Mouse (Mus musculus) kidney, postnatal 0 days (tissue): ENCODE data around the gene C330007P06Rik. TPM values are rescaled to one million over a fixed set of nuclear protein-coding genes. Genes with fewer than 3 reads are reported as not detected.

ENCODE experiments used
- ATAC-seq: fragments of 200-750 bp; cut with Nextera tagmentation; replicated peaks from 2 replicates; pipeline ENCODE4 v1.8.0; 2017; ENCODE audit warnings: low read depth, moderate number of reproducible peaks, moderate TSS enrichment, moderate library complexity; ENCODE audit not compliant: low FRiP score
- DNase-seq: peaks from one replicate; pipeline ENCODE4 v3.0.0-alpha.2; 2016; ENCODE audit warnings: low spot score
- H3K27ac ChIP-seq: fragments of 300-500 bp; sonication (generic); 2 replicates; pipeline ENCODE4 v1.5.1; 2014; ENCODE audit warnings: mild to moderate bottlenecking
- H3K27me3 ChIP-seq: fragments of 300-500 bp; sonication (generic); 2 replicates; pipeline ENCODE4 v1.6.1; 2014; ENCODE audit warnings: low read length, mixed read lengths; ENCODE audit not compliant: insufficient read depth
- H3K36me3 ChIP-seq: fragments of 300-500 bp; sonication (generic); 2 replicates; pipeline ENCODE4 v1.6.1; 2014; ENCODE audit warnings: low read length, mixed read lengths; ENCODE audit not compliant: insufficient read depth
- H3K4me1 ChIP-seq: fragments of 300-500 bp; sonication (generic); replicated peaks from 2 replicates; pipeline ENCODE4 v1.6.1; 2014; ENCODE audit warnings: antibody characterized with exemption, low read length, mixed read lengths; ENCODE audit not compliant: insufficient read depth
- H3K4me2 ChIP-seq: fragments of 300-500 bp; sonication (generic); 2 replicates; pipeline ENCODE4 v1.6.1; 2014; ENCODE audit warnings: mild to moderate bottlenecking, low read length, moderate library complexity, mixed read lengths
- H3K4me3 ChIP-seq: fragments of 300-500 bp; sonication (generic); replicated peaks from 2 replicates; pipeline ENCODE4 v1.5.1; 2014; ENCODE audit warnings: low read depth, low read length
- H3K9ac ChIP-seq: fragments of 300-500 bp; sonication (generic); 2 replicates; pipeline ENCODE4 v1.6.1; 2014; ENCODE audit warnings: low read depth, low read length
- H3K9me3 ChIP-seq: fragments of 300-500 bp; sonication (generic); replicated peaks from 2 replicates; pipeline ENCODE4 v1.6.1; 2016; ENCODE audit warnings: low read length, inconsistent platforms, mixed read lengths
- CTCF ChIP-seq: IDR thresholded peaks from 2 replicates; pipeline ENCODE4 v1.5.1; 2016; ENCODE audit warnings: antibody characterized with exemption, low read depth, mild to moderate bottlenecking, moderate library complexity
- WGBS: fragments of 180-500 bp; shearing (Covaris S2); extraction: QIAGEN DNeasy Blood & Tissue Kit; methylation state at CpG from one replicate; pipeline ENCODE4 v1.1.7; 2014; 5-methylcytosine and 5-hydroxymethylcytosine counted together
- polyA plus RNA-seq: library from polyadenylated mRNA; unstranded; fragments of >200 nt; fragmentation: Nextera tagmentation; extraction: Ambion mirVana; gene quantifications from 2 replicates; pipeline ENCODE4 v1.2.1, GENCODE M21; 2015

C330007P06Rik gene
- polyA plus RNA-seq, 1 experiment from 2014 or later, result 22.5 TPM

- H3K27me3 ChIP-seq, result no peaks in the 10 kb centered on the region
- no peak for TF ChIP-seq CTCF
- H3K27ac ChIP-seq, result no peak overlapping the region
- no peaks in the 10 kb centered on the region for H3K4me1 ChIP-seq
- ATAC-seq, result no peak
- no peaks in the 10 kb centered on the region for H3K36me3 ChIP-seq
- no peaks in the 10 kb centered on the region for H3K9me3 ChIP-seq
- no peak overlapping the region for H3K4me2 ChIP-seq
- DNase-seq, result no peak
- no peak overlapping the region for H3K9ac ChIP-seq
- no peak overlapping the region for H3K4me3 ChIP-seq
- WGBS, result 74% methylated on average over 6 of the region's 6 CpGs
Measured at GRCm38 (mm10) chrX:36841698-36842097, 32.2 kb downstream of the C330007P06Rik start.

DNA sequence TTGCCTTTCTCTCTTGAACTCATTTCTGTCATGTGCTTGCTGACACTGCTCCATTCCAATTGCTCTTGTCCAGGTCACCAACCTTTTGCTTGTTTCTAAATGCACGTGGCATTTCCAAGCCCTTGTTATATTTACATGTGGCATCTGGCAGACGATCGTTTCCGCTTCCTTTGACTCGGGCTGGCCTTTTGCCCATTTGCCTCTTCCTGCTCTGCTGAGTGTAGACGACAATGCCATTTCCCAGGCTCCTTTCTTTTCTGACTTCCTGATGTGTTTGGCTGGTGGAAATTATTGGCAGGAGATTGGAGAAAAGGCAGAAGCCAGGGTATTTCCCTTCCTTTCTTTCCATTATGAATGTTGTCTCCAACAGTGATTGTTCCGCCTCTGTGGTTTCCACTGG lies 34.5 kb downstream of the C330007P06Rik start:
- no peaks in the 10 kb centered on the region for H3K27me3 ChIP-seq
- WGBS, result 65% methylated on average over 7 of the region's 7 CpGs
- H3K4me3 ChIP-seq, result no peak overlapping the region
- no peak for TF ChIP-seq CTCF
- no peak overlapping the region for H3K9ac ChIP-seq
- H3K27ac ChIP-seq, result no peak overlapping the region
- ATAC-seq (no peak), DNase-seq (peak; percentile 16)
- no peaks in the 10 kb centered on the region for H3K36me3 ChIP-seq
- no peak overlapping the region for H3K4me2 ChIP-seq
- H3K9me3 ChIP-seq, result no peaks in the 10 kb centered on the region
- no peaks in the 10 kb centered on the region for H3K4me1 ChIP-seq

GRCm38 (mm10) chrX:36837069-36837676 lies 36.7 kb downstream of the C330007P06Rik start:
- Histone ChIP-seq H3K9me3 (no peaks in the 10 kb centered on the region), H3K36me3 (no peaks in the 10 kb centered on the region), H3K4me2 (no peak overlapping the region), H3K27ac (no peak overlapping the region), H3K27me3 (no peaks in the 10 kb centered on the region), H3K9ac (no peak overlapping the region), H3K4me1 (no peaks in the 10 kb centered on the region), H3K4me3 (no peak overlapping the region)
- no peak for DNase-seq
- WGBS, result 56% methylated on average over 6 of the region's 6 CpGs
- no peak for TF ChIP-seq CTCF
- no peak for ATAC-seq

DNA sequence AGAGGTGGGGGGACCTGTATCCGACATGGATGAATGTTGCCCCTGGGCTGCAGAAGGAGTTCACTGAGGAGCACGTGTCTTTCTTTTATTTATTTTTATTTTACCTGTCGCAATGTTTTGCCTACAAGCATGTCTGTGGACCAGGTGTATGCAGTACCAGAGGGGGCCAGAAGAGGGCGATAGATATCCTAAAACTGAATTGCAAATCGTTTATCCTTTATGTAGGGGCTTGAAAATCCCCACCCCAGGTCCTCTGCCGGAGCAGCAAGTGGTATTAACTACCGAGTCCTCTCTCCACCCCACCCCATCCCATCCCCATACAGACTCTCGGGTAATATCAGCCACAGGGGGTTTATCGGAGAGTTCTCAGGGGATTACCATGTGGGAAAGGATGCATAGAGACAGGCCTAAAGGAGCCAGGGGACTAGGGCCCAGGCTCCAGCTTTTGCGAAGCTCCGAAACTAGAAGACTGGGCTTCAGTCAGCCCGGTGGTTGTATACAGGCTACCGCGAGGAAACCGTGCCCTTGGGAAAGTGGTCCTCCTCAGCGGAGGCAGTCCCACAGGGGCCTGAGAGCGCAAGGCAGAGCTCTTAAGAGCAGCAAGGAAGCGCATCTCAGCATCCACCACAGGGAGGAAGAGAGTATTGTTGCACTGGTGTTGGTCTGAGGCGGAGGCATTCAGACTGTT lies 40.4 kb downstream of the C330007P06Rik start:
- no peak for ATAC-seq
- 33% methylated on average over 19 of the region's 19 CpGs for WGBS

GRCm38 (mm10) chrX:36831632-36832031 lies 42.3 kb downstream of the C330007P06Rik start:
- Histone ChIP-seq H3K4me3 (no peak overlapping the region), H3K9ac (no peak overlapping the region), H3K27ac (no peak overlapping the region), H3K27me3 (no peaks in the 10 kb centered on the region), H3K36me3 (no peaks in the 10 kb centered on the region), H3K9me3 (no peaks in the 10 kb centered on the region), H3K4me1 (no peaks in the 10 kb centered on the region), H3K4me2 (no peak overlapping the region)
- DNase-seq (no peak), ATAC-seq (no peak)
- no peak for TF ChIP-seq CTCF
- WGBS, result 67% methylated on average over 4 of the region's 4 CpGs

More for the DNA sequence above, 40.4 kb downstream of the C330007P06Rik start:
- Histone ChIP-seq H3K4me3 (no peak overlapping the region), H3K4me1 (no peaks in the 10 kb centered on the region), H3K4me2 (peak overlapping the region; percentile 45), H3K27ac (no peak overlapping the region), H3K9ac (no peak overlapping the region), H3K27me3 (no peaks in the 10 kb centered on the region), H3K9me3 (no peaks in the 10 kb centered on the region), H3K36me3 (no peaks in the 10 kb centered on the region)
- peak; percentile 78 for TF ChIP-seq CTCF
- peak; percentile 47 for DNase-seq

- no peak overlapping the region for H3K9ac ChIP-seq
- TF ChIP-seq CTCF, result peak; percentile 57
- WGBS, result 34% methylated on average over 5 of the region's 5 CpGs
- no peak overlapping the region for H3K27ac ChIP-seq
- H3K4me2 ChIP-seq, result no peak overlapping the region
- no peaks in the 10 kb centered on the region for H3K27me3 ChIP-seq
- no peaks in the 10 kb centered on the region for H3K36me3 ChIP-seq
- DNase-seq (peak; percentile 50), ATAC-seq (peak; percentile 54; the same call in 1 of the 2 replicates)
- no peaks in the 10 kb centered on the region for H3K9me3 ChIP-seq
- H3K4me1 ChIP-seq, result no peaks in the 10 kb centered on the region
- no peak overlapping the region for H3K4me3 ChIP-seq
Measured at GRCm38 (mm10) chrX:36830271-36830670, 43.6 kb downstream of the C330007P06Rik start.
